Mouse (Mus musculus): ENCODE measurements around the gene Elob.

The Elob gene

DNA sequence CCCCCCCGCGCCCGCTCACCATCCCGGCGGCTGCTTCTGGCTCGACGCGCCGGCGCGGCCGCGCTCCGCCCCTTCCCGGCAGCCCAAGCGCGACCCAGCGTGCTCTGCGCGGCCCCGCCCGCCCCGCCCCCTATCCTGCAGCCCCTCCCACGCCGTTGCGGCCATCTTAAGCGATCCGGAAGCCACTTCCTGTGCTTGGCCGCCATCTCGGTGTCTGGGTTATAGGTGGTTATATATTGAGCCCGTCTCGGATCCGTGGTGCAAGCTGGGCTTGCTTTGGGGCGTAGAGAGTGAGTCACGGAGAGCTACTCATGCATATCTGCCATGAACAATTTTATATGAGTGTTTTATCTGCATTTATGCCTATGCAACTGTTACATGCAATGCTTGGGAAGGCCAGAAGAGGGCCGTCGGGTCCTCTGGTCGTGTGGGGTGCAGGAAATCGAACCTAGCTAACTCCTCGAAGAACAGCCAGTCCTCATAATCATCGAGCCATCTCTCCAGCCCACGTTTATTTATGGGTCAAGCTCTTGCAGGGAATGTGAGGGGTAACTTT, at the start of gene Elob:
Gene Elob, minus strand, starts transcription at position 73 of the 556 bp plus-strand sequence.
- in situ Hi-C loops (cut with MboI; ENCODE audit: low pct_unique_long_range_greater_than_20kb in 1 of 2, low sequenced_read_pairs in 2 of 2, unreplicated experiment in 1 of 2): no loop called here

GRCm38 (mm10) chr17:23877166-23877565, 48.2 kb upstream of the Elob start:
- in situ Hi-C loops (cut with MboI; ENCODE audit: low pct_unique_long_range_greater_than_20kb in 1 of 2, low sequenced_read_pairs in 2 of 2, unreplicated experiment in 1 of 2): no loop called here

GRCm38 (mm10) chr17:23876741-23877140, 47.8 kb upstream of the Elob start:
- in situ Hi-C loops (cut with MboI; ENCODE audit: low pct_unique_long_range_greater_than_20kb in 1 of 2, low sequenced_read_pairs in 2 of 2, unreplicated experiment in 1 of 2): no loop called here

GRCm38 (mm10) chr17:23873884-23874856, 45.2 kb upstream of the Elob start:
- in situ Hi-C loops (cut with MboI; ENCODE audit: low pct_unique_long_range_greater_than_20kb in 1 of 2, low sequenced_read_pairs in 2 of 2, unreplicated experiment in 1 of 2): loop anchor here in 1 of 2 experiments (25.0 kb wide), 1 partner anchor 413 kb away; no protein-coding TSS in a partner anchor

- in situ Hi-C loops (cut with MboI; ENCODE audit: low pct_unique_long_range_greater_than_20kb in 1 of 2, low sequenced_read_pairs in 2 of 2, unreplicated experiment in 1 of 2): loop anchor here in 1 of 2 experiments (25.0 kb wide), 1 partner anchor 419 kb away; no protein-coding TSS in a partner anchor
These were observed 39.6 kb upstream of the Elob start for GRCm38 (mm10) chr17:23868513-23868912.

- in situ Hi-C loops (cut with MboI; ENCODE audit: low pct_unique_long_range_greater_than_20kb in 1 of 2, low sequenced_read_pairs in 2 of 2, unreplicated experiment in 1 of 2): loop anchor here in 1 of 2 experiments (25.0 kb wide), 1 partner anchor 420 kb away; no protein-coding TSS in a partner anchor
These were observed 38.8 kb upstream of the Elob start, which contains the start of gene Prss21 for GRCm38 (mm10) chr17:23867756-23868155. TSS of gene Prss21 (plus strand) at chr17:23868056.

GRCm38 (mm10) chr17:23862926-23863325, 34.0 kb upstream of the Elob start:
- in situ Hi-C loops (cut with MboI; ENCODE audit: low pct_unique_long_range_greater_than_20kb in 1 of 2, low sequenced_read_pairs in 2 of 2, unreplicated experiment in 1 of 2): loop anchor here in 1 of 2 experiments (25.0 kb wide), 1 partner anchor 424 kb away; no protein-coding TSS in a partner anchor

- in situ Hi-C loops (cut with MboI; ENCODE audit: low pct_unique_long_range_greater_than_20kb in 1 of 2, low sequenced_read_pairs in 2 of 2, unreplicated experiment in 1 of 2): loop anchor here (5.0 to 25.0 kb wide), 3 partner anchors 99 to 429 kb away; partner anchors contain the start of gene Sbpl (in 1 of the 2)
These were observed 29.0 kb upstream of the Elob start for GRCm38 (mm10) chr17:23857913-23858312.

DNA sequence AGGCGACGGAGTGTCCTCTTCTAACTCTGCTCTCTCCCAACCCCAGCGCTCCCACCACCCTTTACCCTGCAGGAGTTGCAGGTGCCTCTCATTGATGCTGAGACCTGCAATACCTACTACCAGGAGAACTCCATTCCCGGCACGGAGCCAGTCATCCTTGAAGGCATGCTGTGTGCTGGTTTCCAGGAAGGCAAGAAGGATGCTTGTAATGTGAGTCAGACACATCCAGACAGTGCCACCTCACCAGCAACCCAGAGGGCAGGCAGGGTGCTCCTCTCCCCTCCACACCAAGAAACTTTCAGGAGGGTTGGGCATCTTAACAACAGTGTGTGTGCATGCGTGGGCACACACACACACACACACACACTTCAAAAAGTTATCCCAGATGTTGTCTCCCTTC, 28.3 kb upstream of the Elob start:
- in situ Hi-C loops (cut with MboI; ENCODE audit: low pct_unique_long_range_greater_than_20kb in 1 of 2, low sequenced_read_pairs in 2 of 2, unreplicated experiment in 1 of 2): loop anchor here (5.0 to 25.0 kb wide), 3 partner anchors 100 to 430 kb away; partner anchors contain the start of gene Sbpl (in 1 of the 2)

DNA sequence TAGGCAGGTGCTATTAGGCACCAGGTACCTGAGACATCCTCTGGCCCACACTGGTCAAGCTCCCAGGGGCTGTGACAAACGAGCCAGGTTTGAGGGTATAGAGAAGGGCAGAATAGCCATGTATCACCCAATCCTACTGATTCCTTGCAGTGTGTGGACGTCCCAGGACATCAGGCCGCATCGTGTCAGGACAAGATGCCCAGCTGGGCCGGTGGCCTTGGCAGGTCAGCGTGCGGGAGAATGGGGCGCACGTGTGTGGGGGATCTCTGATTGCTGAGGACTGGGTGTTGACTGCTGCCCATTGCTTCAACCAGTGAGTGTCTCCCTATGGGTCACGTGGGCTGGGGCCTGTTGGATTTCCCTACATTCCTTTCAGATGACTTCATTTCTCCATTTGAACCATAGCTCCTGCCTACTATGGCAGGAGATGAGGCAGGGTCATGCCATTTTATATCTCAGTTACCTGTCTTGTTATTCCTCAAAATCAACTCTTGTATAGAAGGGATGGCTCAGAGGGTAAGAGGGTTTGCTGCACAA, 25.4 kb upstream of the Elob start:
- in situ Hi-C loops (cut with MboI; ENCODE audit: low pct_unique_long_range_greater_than_20kb in 1 of 2, low sequenced_read_pairs in 2 of 2, unreplicated experiment in 1 of 2): loop anchor here in 1 of 2 experiments (25.0 kb wide), 1 partner anchor 433 kb away; no protein-coding TSS in a partner anchor

- in situ Hi-C loops (cut with MboI; ENCODE audit: low pct_unique_long_range_greater_than_20kb in 1 of 2, low sequenced_read_pairs in 2 of 2, unreplicated experiment in 1 of 2): loop anchor here in 1 of 2 experiments (25.0 kb wide), 1 partner anchor 434 kb away; no protein-coding TSS in a partner anchor
These were observed 24.4 kb upstream of the Elob start for GRCm38 (mm10) chr17:23853292-23853691.

DNA sequence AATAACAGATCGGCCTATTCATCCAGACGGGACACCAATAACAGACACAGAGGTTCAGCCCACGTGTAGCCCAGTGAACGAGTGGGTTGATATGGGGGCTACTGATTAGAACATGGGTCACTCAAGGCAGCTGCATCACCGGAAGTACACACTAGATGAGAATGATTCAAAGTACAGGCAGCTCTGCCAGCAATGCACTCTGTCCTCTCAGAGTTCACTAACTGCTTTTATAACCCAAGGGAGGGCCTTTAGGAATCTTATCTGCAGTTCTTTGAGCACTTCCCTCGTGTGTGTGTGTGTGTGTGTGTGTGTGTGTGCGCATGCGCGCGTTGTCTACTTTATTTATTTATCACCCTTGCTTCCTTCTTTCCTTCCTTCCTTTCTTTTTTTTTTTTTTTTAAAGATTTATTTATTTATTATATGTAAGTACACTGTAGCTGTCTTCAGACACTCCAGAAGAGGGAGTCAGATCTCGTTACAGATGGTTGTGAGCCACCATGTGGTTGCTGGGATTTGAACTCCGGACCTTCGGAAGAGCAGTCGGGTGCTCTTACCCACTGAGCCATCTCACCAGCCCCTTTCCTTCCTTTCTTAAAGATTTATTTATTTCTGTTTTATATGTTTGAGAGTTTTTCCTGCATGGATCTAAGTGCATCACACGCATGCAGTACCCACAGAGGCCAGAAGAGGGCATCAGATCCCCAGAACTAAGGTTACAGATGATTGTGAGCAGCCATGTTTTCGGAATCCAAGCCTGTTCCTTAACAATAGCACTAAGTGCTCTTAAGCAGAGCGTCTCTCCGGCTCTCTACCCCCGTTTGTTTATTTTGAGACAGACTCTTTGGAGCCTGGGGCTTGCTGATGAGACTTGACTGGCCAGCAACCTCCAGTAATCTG, 22.2 kb upstream of the Elob start:
- in situ Hi-C loops (cut with MboI; ENCODE audit: low pct_unique_long_range_greater_than_20kb in 1 of 2, low sequenced_read_pairs in 2 of 2, unreplicated experiment in 1 of 2): loop anchor here in 1 of 2 experiments (25.0 kb wide), 1 partner anchor 436 kb away; no protein-coding TSS in a partner anchor

DNA sequence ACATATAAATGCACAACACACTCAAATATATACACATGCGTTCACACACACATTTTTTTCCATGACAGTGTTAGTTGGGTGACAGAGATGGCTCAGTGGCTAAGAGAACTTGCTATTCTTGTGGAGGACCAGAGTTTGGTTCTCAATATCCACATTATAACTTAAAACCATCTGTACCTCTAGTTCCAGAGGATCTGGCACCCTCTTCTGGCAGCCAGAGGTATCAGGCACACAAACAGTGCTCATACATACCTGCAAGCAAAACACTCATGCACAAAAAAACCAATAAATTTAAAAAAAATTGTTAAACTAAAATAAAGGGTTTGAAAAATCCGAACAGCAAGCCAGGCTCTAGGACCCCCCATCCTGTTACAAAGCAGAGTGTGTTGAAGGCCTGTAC, 21.1 kb upstream of the Elob start:
- in situ Hi-C loops (cut with MboI; ENCODE audit: low pct_unique_long_range_greater_than_20kb in 1 of 2, low sequenced_read_pairs in 2 of 2, unreplicated experiment in 1 of 2): loop anchor here in 1 of 2 experiments (25.0 kb wide), 1 partner anchor 437 kb away; no protein-coding TSS in a partner anchor

DNA sequence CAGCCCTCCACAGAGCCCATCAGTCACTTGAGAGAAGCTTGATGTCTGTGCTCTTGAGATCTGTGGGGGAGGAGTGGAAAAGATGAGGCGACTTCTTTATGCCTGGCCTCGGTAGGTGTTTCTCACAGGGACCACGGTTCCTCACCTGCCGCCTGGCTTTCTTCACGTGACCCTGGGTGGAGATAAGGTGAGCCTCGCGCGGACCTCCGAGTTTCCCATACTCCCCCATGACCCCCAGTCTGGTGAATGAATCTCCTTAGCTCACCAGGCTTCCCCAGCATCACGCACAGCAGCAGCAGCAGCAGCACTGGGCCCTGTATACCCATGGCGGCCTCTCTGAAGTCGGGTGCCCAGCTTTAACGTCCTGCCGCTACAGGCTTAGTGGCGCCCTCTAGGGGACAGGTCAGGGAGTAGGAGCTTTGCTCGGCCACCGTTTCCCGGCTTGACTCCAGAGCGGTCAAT, 14.9 kb upstream of the Elob start, which contains the start of the genes Prss32 and Prss41:
Gene Prss32, plus strand, starts transcription at position 44 of the 462 bp plus-strand sequence.
Gene Prss41, minus strand, starts transcription at position 361 of the 462 bp plus-strand sequence.
- in situ Hi-C loops (cut with MboI; ENCODE audit: low pct_unique_long_range_greater_than_20kb in 1 of 2, low sequenced_read_pairs in 2 of 2, unreplicated experiment in 1 of 2): no loop called here

GRCm38 (mm10) chr17:23843141-23843811, 14.3 kb upstream of the Elob start:
- in situ Hi-C loops (cut with MboI; ENCODE audit: low pct_unique_long_range_greater_than_20kb in 1 of 2, low sequenced_read_pairs in 2 of 2, unreplicated experiment in 1 of 2): no loop called here

DNA sequence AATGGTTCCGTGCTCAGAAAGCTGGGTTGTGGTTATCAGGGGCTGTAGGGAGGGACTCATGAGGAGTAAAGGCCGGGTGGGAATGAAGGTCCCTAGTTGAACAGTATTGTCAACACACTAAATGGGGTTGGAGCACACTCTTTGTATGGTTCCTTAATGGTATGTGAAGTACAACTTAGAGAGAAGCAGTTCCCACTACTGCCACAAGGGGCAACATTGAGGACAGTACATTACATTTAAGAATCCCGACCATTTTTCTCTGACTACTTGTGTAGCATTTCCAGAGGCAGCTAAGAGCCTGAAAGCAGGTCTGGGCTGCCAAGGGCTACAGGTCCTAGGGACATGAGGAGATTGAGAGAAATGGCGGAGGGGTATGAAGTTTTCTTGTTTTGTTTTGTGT, 12.2 kb upstream of the Elob start:
- in situ Hi-C loops (cut with MboI; ENCODE audit: low pct_unique_long_range_greater_than_20kb in 1 of 2, low sequenced_read_pairs in 2 of 2, unreplicated experiment in 1 of 2): no loop called here
